Mouse (Mus musculus): ENCODE data around the gene Medag. TPM values are rescaled to one million over a fixed set of nuclear protein-coding genes. Genes with fewer than 3 reads are reported as not detected.

Gene Medag
- polyA plus RNA-seq, 1 experiment from 2014 or later, result 0.75 TPM

- H3K9ac ChIP-seq (ENCODE audit: low read depth, low read length), result no peak overlapping the region
- ATAC-seq (replicated peaks; ENCODE audit: low FRiP score) (no peak), DNase-seq (ENCODE audit: low spot score) (no peak)
- no peak overlapping the region for H3K4me3 ChIP-seq (ENCODE audit: low read depth, low read length)
- 83% methylated on average over 3 of the region's 3 CpGs for WGBS
- no peak overlapping the region for H3K27ac ChIP-seq (ENCODE audit: low read depth, low read length)
- peaks cover 7% of the 10 kb centered on the region for H3K4me1 ChIP-seq (replicated peaks; ENCODE audit: control insufficient read depth, insufficient read depth, low read length)
- H3K27me3 ChIP-seq (replicated peaks; ENCODE audit: control insufficient read depth, insufficient read depth, low read length), result peaks cover 20% of the 10 kb centered on the region
- H3K36me3 ChIP-seq (ENCODE audit: control insufficient read depth, insufficient read depth, low read length), result no peaks in the 10 kb centered on the region
- no peak overlapping the region for H3K4me2 ChIP-seq
- no peaks in the 10 kb centered on the region for H3K9me3 ChIP-seq (ENCODE audit: control insufficient read depth, low read length)
Measured at GRCm38 (mm10) chr5:149409502-149409901, 2.0 kb upstream of the Medag start.

GRCm38 (mm10) chr5:149412194-149412575 is 636 bp downstream of the Medag start:
- peaks cover 7% of the 10 kb centered on the region for H3K4me1 ChIP-seq (replicated peaks; ENCODE audit: control insufficient read depth, insufficient read depth, low read length)
- H3K36me3 ChIP-seq (ENCODE audit: control insufficient read depth, insufficient read depth, low read length), result no peaks in the 10 kb centered on the region
- H3K9me3 ChIP-seq (ENCODE audit: control insufficient read depth, low read length), result no peaks in the 10 kb centered on the region
- DNase-seq (ENCODE audit: low spot score) (no peak), ATAC-seq (replicated peaks; ENCODE audit: low FRiP score) (no peak)
- H3K4me2 ChIP-seq, result peak overlapping the region; percentile 63
- H3K27me3 ChIP-seq (replicated peaks; ENCODE audit: control insufficient read depth, insufficient read depth, low read length), result peaks cover 20% of the 10 kb centered on the region
- H3K4me3 ChIP-seq (ENCODE audit: low read depth, low read length), result peak overlapping the region; percentile 38
- WGBS, result 37% methylated on average over 11 of the region's 11 CpGs
- H3K27ac ChIP-seq (ENCODE audit: low read depth, low read length), result no peak overlapping the region
- H3K9ac ChIP-seq (ENCODE audit: low read depth, low read length), result no peak overlapping the region

GRCm38 (mm10) chr5:149412671-149413070 is 1.1 kb downstream of the Medag start:
- Histone ChIP-seq H3K4me1 (replicated peaks; ENCODE audit: control insufficient read depth, insufficient read depth, low read length) (peaks cover 7% of the 10 kb centered on the region), H3K27ac (ENCODE audit: low read depth, low read length) (no peak overlapping the region), H3K9ac (ENCODE audit: low read depth, low read length) (no peak overlapping the region), H3K4me2 (no peak overlapping the region), H3K36me3 (ENCODE audit: control insufficient read depth, insufficient read depth, low read length) (no peaks in the 10 kb centered on the region), H3K4me3 (ENCODE audit: low read depth, low read length) (no peak overlapping the region), H3K27me3 (replicated peaks; ENCODE audit: control insufficient read depth, insufficient read depth, low read length) (peaks cover 20% of the 10 kb centered on the region), H3K9me3 (ENCODE audit: control insufficient read depth, low read length) (no peaks in the 10 kb centered on the region)
- ATAC-seq (replicated peaks; ENCODE audit: low FRiP score) (no peak), DNase-seq (ENCODE audit: low spot score) (no peak)
- 81% methylated on average over 10 of the region's 10 CpGs for WGBS

- no peak overlapping the region for H3K4me2 ChIP-seq
- ATAC-seq (replicated peaks; ENCODE audit: low FRiP score), result no peak
- H3K9me3 ChIP-seq (ENCODE audit: control insufficient read depth, low read length), result no peaks in the 10 kb centered on the region
- peaks cover 20% of the 10 kb centered on the region for H3K27me3 ChIP-seq (replicated peaks; ENCODE audit: control insufficient read depth, insufficient read depth, low read length)
- DNase-seq (ENCODE audit: low spot score), result no peak
- H3K4me3 ChIP-seq (ENCODE audit: low read depth, low read length), result no peak overlapping the region
- WGBS, result 66% methylated on average over 9 of the region's 9 CpGs
- peaks cover 7% of the 10 kb centered on the region for H3K4me1 ChIP-seq (replicated peaks; ENCODE audit: control insufficient read depth, insufficient read depth, low read length)
- no peak overlapping the region for H3K27ac ChIP-seq (ENCODE audit: low read depth, low read length)
- no peaks in the 10 kb centered on the region for H3K36me3 ChIP-seq (ENCODE audit: control insufficient read depth, insufficient read depth, low read length)
- H3K9ac ChIP-seq (ENCODE audit: low read depth, low read length), result no peak overlapping the region
Measured at GRCm38 (mm10) chr5:149414369-149415167, 3.0 kb downstream of the Medag start.

GRCm38 (mm10) chr5:149417381-149417780 is 5.8 kb downstream of the Medag start:
- Histone ChIP-seq H3K9ac (ENCODE audit: low read depth, low read length) (no peak overlapping the region), H3K4me2 (no peak overlapping the region), H3K4me1 (replicated peaks; ENCODE audit: control insufficient read depth, insufficient read depth, low read length) (no peaks in the 10 kb centered on the region), H3K36me3 (ENCODE audit: control insufficient read depth, insufficient read depth, low read length) (no peaks in the 10 kb centered on the region), H3K27me3 (replicated peaks; ENCODE audit: control insufficient read depth, insufficient read depth, low read length) (peaks cover 5% of the 10 kb centered on the region), H3K9me3 (ENCODE audit: control insufficient read depth, low read length) (no peaks in the 10 kb centered on the region), H3K27ac (ENCODE audit: low read depth, low read length) (no peak overlapping the region), H3K4me3 (ENCODE audit: low read depth, low read length) (no peak overlapping the region)
- 86% methylated on average over 4 of the region's 4 CpGs for WGBS
- DNase-seq (ENCODE audit: low spot score), result no peak
- ATAC-seq (replicated peaks; ENCODE audit: low FRiP score), result no peak

GRCm38 (mm10) chr5:149426525-149426924 is 15.0 kb downstream of the Medag start:
- no peak overlapping the region for H3K4me3 ChIP-seq (ENCODE audit: low read depth, low read length)
- peak; percentile 35; the same call in 1 of the 2 replicates for ATAC-seq (replicated peaks; ENCODE audit: low FRiP score)
- peaks cover 16% of the 10 kb centered on the region for H3K4me1 ChIP-seq (replicated peaks; ENCODE audit: control insufficient read depth, insufficient read depth, low read length)
- H3K9me3 ChIP-seq (ENCODE audit: control insufficient read depth, low read length), result no peaks in the 10 kb centered on the region
- no peaks in the 10 kb centered on the region for H3K27me3 ChIP-seq (replicated peaks; ENCODE audit: control insufficient read depth, insufficient read depth, low read length)
- H3K27ac ChIP-seq (ENCODE audit: low read depth, low read length), result no peak overlapping the region
- DNase-seq (ENCODE audit: low spot score), result no peak
- H3K9ac ChIP-seq (ENCODE audit: low read depth, low read length), result no peak overlapping the region
- no peak overlapping the region for H3K4me2 ChIP-seq
- no peaks in the 10 kb centered on the region for H3K36me3 ChIP-seq (ENCODE audit: control insufficient read depth, insufficient read depth, low read length)
- WGBS, result 63% methylated on average over 3 of the region's 3 CpGs

- Histone ChIP-seq H3K9ac (ENCODE audit: low read depth, low read length) (no peak overlapping the region), H3K9me3 (ENCODE audit: control insufficient read depth, low read length) (no peaks in the 10 kb centered on the region), H3K27ac (ENCODE audit: low read depth, low read length) (peak overlapping the region; percentile 85), H3K4me1 (replicated peaks; ENCODE audit: control insufficient read depth, insufficient read depth, low read length) (peaks cover 16% of the 10 kb centered on the region), H3K4me3 (ENCODE audit: low read depth, low read length) (no peak overlapping the region), H3K4me2 (peak overlapping the region; percentile 55; the same call in 1 of the 2 replicates), H3K36me3 (ENCODE audit: control insufficient read depth, insufficient read depth, low read length) (no peaks in the 10 kb centered on the region), H3K27me3 (replicated peaks; ENCODE audit: control insufficient read depth, insufficient read depth, low read length) (no peaks in the 10 kb centered on the region)
- no peak for DNase-seq (ENCODE audit: low spot score)
- ATAC-seq (replicated peaks; ENCODE audit: low FRiP score), result no peak
- 83% methylated on average over 8 of the region's 8 CpGs for WGBS
Measured at GRCm38 (mm10) chr5:149427277-149428060, 15.9 kb downstream of the Medag start.

GRCm38 (mm10) chr5:149428347-149428746 is 16.8 kb downstream of the Medag start:
- no peak overlapping the region; the same call in 1 of the 2 replicates for H3K4me3 ChIP-seq (ENCODE audit: low read depth, low read length)
- WGBS, result 9% methylated on average over 6 of the region's 6 CpGs
- peak; percentile 55 for DNase-seq (ENCODE audit: low spot score)

More at GRCm38 (mm10) chr5:149428347-149428746, 16.8 kb downstream of the Medag start:
- Histone ChIP-seq H3K4me1 (replicated peaks; ENCODE audit: control insufficient read depth, insufficient read depth, low read length) (peaks cover 16% of the 10 kb centered on the region), H3K27ac (ENCODE audit: low read depth, low read length) (peak overlapping the region; percentile 85), H3K9ac (ENCODE audit: low read depth, low read length) (peak overlapping the region; percentile 59), H3K9me3 (ENCODE audit: control insufficient read depth, low read length) (no peaks in the 10 kb centered on the region), H3K4me2 (peak overlapping the region; percentile 55), H3K27me3 (replicated peaks; ENCODE audit: control insufficient read depth, insufficient read depth, low read length) (no peaks in the 10 kb centered on the region), H3K36me3 (ENCODE audit: control insufficient read depth, insufficient read depth, low read length) (no peaks in the 10 kb centered on the region)
- ATAC-seq (replicated peaks; ENCODE audit: low FRiP score), result peak; percentile 89
